Mouse (Mus musculus) Patski (cell line): ENCODE results near the gene Cntnap2. TPM values are rescaled to one million over a fixed set of nuclear protein-coding genes. Genes with fewer than 3 reads are reported as not detected.

ENCODE experiments used
- ATAC-seq: fragments of 100-300 bp; one replicate; pipeline ENCODE4 v1.8.0; 2021
- CTCF ChIA-PET: fragments of 350-600 bp; sonication (Branson Sonifier 250); formaldehyde crosslinking; loops from one replicate; lab custom pipeline; 2022; ENCODE audit warnings: inconsistent platforms; lab: Charles Lee
- POLR2A ChIA-PET: fragments of 350-600 bp; sonication (Branson Sonifier 250); formaldehyde crosslinking; loops from one replicate; lab custom pipeline; 2022; ENCODE audit warnings: antibody characterized with exemption, inconsistent platforms; lab: Charles Lee
- DNase-seq: peaks from one replicate; pipeline ENCODE4 v3.0.0-alpha.2; 2011; ENCODE audit warnings: low read depth, low spot score
- H3K27me3 ChIP-seq: fragments of 371-371 bp; one replicate; pipeline ENCODE4 v1.5.1; 2021
- CTCF ChIP-seq: fragments of 100-300 bp; IDR thresholded peaks from one replicate; pipeline ENCODE4 v1.5.1; 2021
- in situ Hi-C: fragments of 300-500 bp; cut with MboI; formaldehyde crosslinking; loops from 3 replicates; pipeline ENCODE4 v1.11.1; 2018; ENCODE audit warnings: low pct_unique_long_range_greater_than_20kb, mixed read lengths
- polyA plus RNA-seq: library from polyadenylated mRNA; unstranded; gene quantifications from one replicate; pipeline ENCODE4 v1.2.3, GENCODE M21; 2021

Gene Cntnap2
- polyA plus RNA-seq, 1 experiment from 2014 or later, result 0.01 TPM

- no peaks in the 10 kb centered on the region for H3K27me3 ChIP-seq
- ATAC-seq (no peak), DNase-seq (no peak)
- TF ChIP-seq CTCF, result no peak
- ChIA-PET POLR2A (no interaction called here), CTCF (no interaction called here)
- in situ Hi-C loops, result no loop called here
These were observed 1904.5 kb downstream of the Cntnap2 start for GRCm38 (mm10) chr6:46963693-46964092.

- TF ChIP-seq CTCF, result no peak
- CTCF ChIA-PET, result no interaction called here
- H3K27me3 ChIP-seq, result no peaks in the 10 kb centered on the region
- no peak for ATAC-seq
- in situ Hi-C loops, result no loop called here
- POLR2A ChIA-PET, result no interaction called here
- no peak for DNase-seq
These were observed 1913.5 kb downstream of the Cntnap2 start for GRCm38 (mm10) chr6:46972640-46973039.

- in situ Hi-C loops, result no loop called here
- ATAC-seq, result no peak
- POLR2A ChIA-PET, result no interaction called here
These were observed 1936.9 kb downstream of the Cntnap2 start for GRCm38 (mm10) chr6:46996010-46996602.

GRCm38 (mm10) chr6:47004430-47004829, 1945.3 kb downstream of the Cntnap2 start:
- POLR2A ChIA-PET, result no interaction called here
- CTCF ChIA-PET, result no interaction called here
- H3K27me3 ChIP-seq, result peaks cover 16% of the 10 kb centered on the region
- DNase-seq (no peak), ATAC-seq (no peak)
- in situ Hi-C loops, result no loop called here
- TF ChIP-seq CTCF, result no peak

More at GRCm38 (mm10) chr6:46996010-46996602, 1936.9 kb downstream of the Cntnap2 start:
- TF ChIP-seq CTCF, result no peak
- peaks cover 9% of the 10 kb centered on the region for H3K27me3 ChIP-seq
- CTCF ChIA-PET, result interaction anchor here (1.3 kb wide), 1 partner anchor 11 kb away, joined by 3 read pairs; no protein-coding TSS in a partner anchor
- no peak for DNase-seq

- no peak for TF ChIP-seq CTCF
- no peak for ATAC-seq
- CTCF ChIA-PET, result no interaction called here
- in situ Hi-C loops, result no loop called here
- no peak for DNase-seq
- H3K27me3 ChIP-seq, result peaks cover 8% of the 10 kb centered on the region
- POLR2A ChIA-PET, result no interaction called here
These were observed 1953.8 kb downstream of the Cntnap2 start for GRCm38 (mm10) chr6:47012933-47013332.

- CTCF ChIA-PET, result no interaction called here
- H3K27me3 ChIP-seq, result peaks cover 5% of the 10 kb centered on the region
- peak; percentile 72 for TF ChIP-seq CTCF
- POLR2A ChIA-PET, result no interaction called here
- DNase-seq (peak; percentile 20), ATAC-seq (peak; percentile 65)
- in situ Hi-C loops, result no loop called here
These were observed 1954.4 kb downstream of the Cntnap2 start for GRCm38 (mm10) chr6:47013535-47013934.

GRCm38 (mm10) chr6:47014886-47015586, 1955.9 kb downstream of the Cntnap2 start:
- DNase-seq, result no peak
- H3K27me3 ChIP-seq, result peaks cover 3% of the 10 kb centered on the region
- TF ChIP-seq CTCF, result no peak
- ChIA-PET POLR2A (no interaction called here), CTCF (interaction anchor here (1.0 to 1.3 kb wide), 3 partner anchors 11 to 16 kb away, joined by 3 to 4 read pairs (median 3); no protein-coding TSS in a partner anchor)
- in situ Hi-C loops, result no loop called here
- ATAC-seq, result no peak

- in situ Hi-C loops, result no loop called here
- CTCF ChIA-PET, result interaction anchor here (1.2 to 1.6 kb wide), 3 partner anchors 12 to 16 kb away, joined by 3 to 4 read pairs (median 3); no protein-coding TSS in a partner anchor
- ATAC-seq, result no peak
These were observed 1967.0 kb downstream of the Cntnap2 start for GRCm38 (mm10) chr6:47026064-47026686.

GRCm38 (mm10) chr6:47031362-47031761, 1972.2 kb downstream of the Cntnap2 start:
- ATAC-seq (no peak), DNase-seq (no peak)
- ChIA-PET POLR2A (no interaction called here), CTCF (interaction anchor here (1.2 kb wide), 2 partner anchors 11 to 17 kb away, joined by 3 to 4 read pairs; no protein-coding TSS in a partner anchor)
- no peaks in the 10 kb centered on the region for H3K27me3 ChIP-seq
- in situ Hi-C loops, result no loop called here
- no peak for TF ChIP-seq CTCF

More at GRCm38 (mm10) chr6:47026064-47026686, 1967.0 kb downstream of the Cntnap2 start:
- TF ChIP-seq CTCF, result no peak
- POLR2A ChIA-PET, result no interaction called here
- DNase-seq, result no peak
- H3K27me3 ChIP-seq, result peaks cover 6% of the 10 kb centered on the region

GRCm38 (mm10) chr6:47042602-47043001, 1983.4 kb downstream of the Cntnap2 start:
- POLR2A ChIA-PET, result no interaction called here
- in situ Hi-C loops, result no loop called here
- ATAC-seq (no peak), DNase-seq (no peak)
- H3K27me3 ChIP-seq, result no peaks in the 10 kb centered on the region
- CTCF ChIA-PET, result interaction anchor here (1.7 kb wide), 1 partner anchor 11 kb away, joined by 4 read pairs; no protein-coding TSS in a partner anchor
- TF ChIP-seq CTCF, result no peak

GRCm38 (mm10) chr6:47043586-47043985, 1984.4 kb downstream of the Cntnap2 start:
- ATAC-seq (no peak), DNase-seq (no peak)
- in situ Hi-C loops, result no loop called here
- ChIA-PET CTCF (no interaction called here), POLR2A (no interaction called here)
- no peak for TF ChIP-seq CTCF
- no peaks in the 10 kb centered on the region for H3K27me3 ChIP-seq
